Mouse (Mus musculus) lung, embryonic 14.5 days (tissue): ENCODE data around the gene 1810043G02Rik. TPM values are rescaled to one million over a fixed set of nuclear protein-coding genes. Genes with fewer than 3 reads are reported as not detected.

Source experiments
- ATAC-seq: fragments of 200-750 bp; cut with Nextera tagmentation; 2 replicates; pipeline ENCODE4 v1.8.0; 2017; ENCODE audit warnings: mild to moderate bottlenecking, moderate TSS enrichment, moderate library complexity; ENCODE audit not compliant: insufficient read depth
- DNase-seq: peaks from one replicate; pipeline ENCODE4 v3.0.0-alpha.2; 2015
- H3K27ac ChIP-seq: fragments of 300-500 bp; sonication (generic); 2 replicates; pipeline ENCODE4 v1.5.1; 2014; ENCODE audit warnings: low read depth, mild to moderate bottlenecking, moderate library complexity
- H3K27me3 ChIP-seq: fragments of 300-500 bp; sonication (generic); 2 replicates; pipeline ENCODE4 v1.6.1; 2014; ENCODE audit warnings: low read length, control low read depth; ENCODE audit not compliant: insufficient read depth
- H3K36me3 ChIP-seq: fragments of 300-500 bp; sonication (generic); 2 replicates; pipeline ENCODE4 v1.6.1; 2014; ENCODE audit warnings: control low read depth; ENCODE audit not compliant: insufficient read depth
- H3K4me1 ChIP-seq: fragments of 300-500 bp; sonication (generic); 2 replicates; pipeline ENCODE4 v1.6.1; 2014; ENCODE audit warnings: antibody characterized with exemption, control low read depth; ENCODE audit not compliant: insufficient read depth
- H3K4me2 ChIP-seq: fragments of 300-500 bp; sonication (generic); 2 replicates; pipeline ENCODE4 v1.6.1; 2014; ENCODE audit warnings: mild to moderate bottlenecking
- H3K4me3 ChIP-seq: fragments of 300-500 bp; sonication (generic); 2 replicates; pipeline ENCODE4 v1.5.1; 2014; ENCODE audit warnings: low read depth, low read length
- H3K9ac ChIP-seq: fragments of 300-500 bp; sonication (generic); 2 replicates; pipeline ENCODE4 v1.6.1; 2014
- H3K9me3 ChIP-seq: fragments of 300-500 bp; sonication (generic); 2 replicates; pipeline ENCODE4 v1.6.1; 2016; ENCODE audit warnings: low read depth, low read length, control low read depth
- CTCF ChIP-seq: IDR thresholded peaks from 2 replicates; pipeline ENCODE4 v1.5.1; 2016; ENCODE audit warnings: antibody characterized with exemption, low read depth
- WGBS: fragments of 180-500 bp; shearing (Covaris S2); extraction: QIAGEN DNeasy Blood & Tissue Kit; methylation state at CpG from one replicate; pipeline ENCODE4 v1.1.7; 2014; 5-methylcytosine and 5-hydroxymethylcytosine counted together
- polyA plus RNA-seq: library from polyadenylated mRNA; unstranded; fragments of >200 nt; fragmentation: Nextera tagmentation; extraction: Ambion mirVana; gene quantifications from 2 replicates; pipeline ENCODE4 v1.2.1, GENCODE M21; 2014

The 1810043G02Rik gene
- polyA plus RNA-seq, 1 experiment from 2014 or later, result 24.6 TPM

GRCm38 (mm10) chr10:78028129-78028528 is 49.8 kb downstream of the 1810043G02Rik start:
- Histone ChIP-seq H3K4me3 (no peak overlapping the region), H3K4me1 (no peaks in the 10 kb centered on the region), H3K9me3 (no peaks in the 10 kb centered on the region), H3K27me3 (no peaks in the 10 kb centered on the region), H3K4me2 (no peak overlapping the region), H3K36me3 (no peaks in the 10 kb centered on the region), H3K27ac (no peak overlapping the region), H3K9ac (no peak overlapping the region)
- ATAC-seq, result peak; percentile 81
- TF ChIP-seq CTCF, result peak; percentile 98
- peak; percentile 95 for DNase-seq
- 7% methylated on average over 5 of the region's 5 CpGs for WGBS

- WGBS, result 90% methylated on average over 1 of the region's 1 CpGs
- ATAC-seq, result no peak
Measured at GRCm38 (mm10) chr10:78029080-78029479, 50.8 kb downstream of the 1810043G02Rik start.

GRCm38 (mm10) chr10:78031987-78032386 is 53.7 kb downstream of the 1810043G02Rik start:
- H3K9ac ChIP-seq, result no peak overlapping the region
- no peak for DNase-seq
- TF ChIP-seq CTCF, result no peak
- no peaks in the 10 kb centered on the region for H3K27me3 ChIP-seq
- ATAC-seq, result no peak
- H3K4me3 ChIP-seq, result no peak overlapping the region
- H3K4me1 ChIP-seq, result no peaks in the 10 kb centered on the region
- 82% methylated on average over 2 of the region's 2 CpGs for WGBS
- H3K9me3 ChIP-seq, result no peaks in the 10 kb centered on the region
- H3K36me3 ChIP-seq, result no peaks in the 10 kb centered on the region
- no peak overlapping the region for H3K4me2 ChIP-seq
- H3K27ac ChIP-seq, result no peak overlapping the region

More at GRCm38 (mm10) chr10:78029080-78029479, 50.8 kb downstream of the 1810043G02Rik start:
- no peak overlapping the region for H3K9ac ChIP-seq
- no peaks in the 10 kb centered on the region for H3K9me3 ChIP-seq
- TF ChIP-seq CTCF, result no peak
- H3K4me1 ChIP-seq, result no peaks in the 10 kb centered on the region
- no peaks in the 10 kb centered on the region for H3K27me3 ChIP-seq
- no peak overlapping the region for H3K4me3 ChIP-seq
- no peaks in the 10 kb centered on the region for H3K36me3 ChIP-seq
- no peak overlapping the region for H3K27ac ChIP-seq
- H3K4me2 ChIP-seq, result no peak overlapping the region
- DNase-seq, result no peak

Other genes starting within 250 kb of the 1810043G02Rik start
- not detected in 2 replicates for gene Gm18596, start 235.9 kb upstream of the 1810043G02Rik start, polyA plus RNA-seq
- not detected in 2 replicates for gene Gm9736, start 227.2 kb upstream of the 1810043G02Rik start, polyA plus RNA-seq
- not detected in 2 replicates for gene Gm3233, start 218.8 kb upstream of the 1810043G02Rik start, polyA plus RNA-seq
- not detected in 2 replicates for gene Gm3238, start 207.2 kb upstream of the 1810043G02Rik start, polyA plus RNA-seq
- not detected in 2 replicates for gene Gm7138, start 201.6 kb upstream of the 1810043G02Rik start, polyA plus RNA-seq
- gene Gm3250, start 196.0 kb upstream of the 1810043G02Rik start, polyA plus RNA-seq, result not detected in 2 replicates
- gene Gm7137, start 190.3 kb upstream of the 1810043G02Rik start, polyA plus RNA-seq, result not detected in 2 replicates
- not detected in 2 replicates for gene Gm9639, start 183.4 kb upstream of the 1810043G02Rik start, polyA plus RNA-seq
- not detected in 2 replicates for gene Gm19668, start 179.4 kb upstream of the 1810043G02Rik start, polyA plus RNA-seq
- not detected in 2 replicates for gene Gm9507, start 166.7 kb upstream of the 1810043G02Rik start, polyA plus RNA-seq
- gene Gm2696, start 163.8 kb upstream of the 1810043G02Rik start, polyA plus RNA-seq, result not detected in 2 replicates
- not detected in 2 replicates for gene Krtap10-4, start 151.4 kb upstream of the 1810043G02Rik start, polyA plus RNA-seq
- not detected in 2 replicates for gene Krtap10-10, start 142.6 kb upstream of the 1810043G02Rik start, polyA plus RNA-seq
- gene Gm36176, start 131.7 kb upstream of the 1810043G02Rik start, polyA plus RNA-seq, result not detected in 2 replicates
- not detected in 2 replicates for gene Gm10318, start 125.7 kb upstream of the 1810043G02Rik start, polyA plus RNA-seq
- gene Gm3285, start 116.5 kb upstream of the 1810043G02Rik start, polyA plus RNA-seq, result not detected in 2 replicates
- gene Lrrc3, start 76.0 kb upstream of the 1810043G02Rik start, polyA plus RNA-seq, result 3.4 and 4.2 TPM in 2 replicates
- 0.09 and 0.63 TPM in 2 replicates for gene Trpm2, start 8.0 kb upstream of the 1810043G02Rik start, polyA plus RNA-seq
- gene Pfkl, start 31.6 kb downstream of the 1810043G02Rik start, polyA plus RNA-seq, result 141 and 160 TPM in 2 replicates
- gene Dnmt3l, start 63.4 kb downstream of the 1810043G02Rik start, polyA plus RNA-seq, result 1.4 TPM in 2 replicates
- gene Aire, start 65.1 kb downstream of the 1810043G02Rik start, polyA plus RNA-seq, result 0.95 and 1.5 TPM in 2 replicates
- gene Icosl, start 90.8 kb downstream of the 1810043G02Rik start, polyA plus RNA-seq, result 7.2 and 8.4 TPM in 2 replicates
- 16.7 and 19.7 TPM in 2 replicates for gene D10Jhu81e, start 191.3 kb downstream of the 1810043G02Rik start, polyA plus RNA-seq
- 20.8 and 21.8 TPM in 2 replicates for gene Pwp2, start 206.6 kb downstream of the 1810043G02Rik start, polyA plus RNA-seq